Mouse (Mus musculus) small intestine, adult 2 months (tissue): Measurements from ENCODE around the gene Fam240b. TPM values are rescaled to one million over a fixed set of nuclear protein-coding genes. Genes with fewer than 3 reads are reported as not detected.

Experiments
- H3K27ac ChIP-seq: fragments of 200-500 bp; 2 replicates; pipeline ENCODE4 v1.5.1; 2012; ENCODE audit warnings: low read depth, low read length, control low read depth, inconsistent platforms; ENCODE audit not compliant: insufficient read depth
- H3K27me3 ChIP-seq: fragments of 200-500 bp; 2 replicates; pipeline ENCODE4 v1.6.1; 2012; ENCODE audit warnings: mild to moderate bottlenecking, moderate library complexity, low read length, inconsistent platforms; ENCODE audit not compliant: control insufficient read depth, insufficient read depth
- H3K36me3 ChIP-seq: fragments of 200-500 bp; 2 replicates; pipeline ENCODE4 v1.6.1; 2012; ENCODE audit warnings: mild to moderate bottlenecking, low read length, control low read depth, inconsistent platforms; ENCODE audit not compliant: control insufficient read depth, insufficient read depth
- H3K4me1 ChIP-seq: fragments of 200-500 bp; 2 replicates; pipeline ENCODE4 v1.6.1; 2012; ENCODE audit warnings: low read length, inconsistent platforms, mixed read lengths; ENCODE audit not compliant: control insufficient read depth, insufficient read depth, insufficient read length
- H3K4me3 ChIP-seq: fragments of 200-500 bp; 2 replicates; pipeline ENCODE4 v1.5.1; 2012; ENCODE audit warnings: low read depth, mild to moderate bottlenecking, control low read depth, inconsistent platforms, low read length, moderate library complexity
- CTCF ChIP-seq: fragments of 200-500 bp; IDR thresholded peaks from 2 replicates; pipeline ENCODE4 v1.5.1; 2012; ENCODE audit warnings: low read depth, mild to moderate bottlenecking, control low read depth, inconsistent platforms, low read length, moderate library complexity, mixed read lengths; ENCODE audit not compliant: insufficient replicate concordance, insufficient read length; ENCODE audit errors: extremely low read depth
- POLR2A ChIP-seq: fragments of 200-500 bp; IDR thresholded peaks from 2 replicates; pipeline ENCODE4 v1.6.1; 2012; ENCODE audit warnings: low read depth, mild to moderate bottlenecking, control low read depth, inconsistent platforms, low read length, moderate library complexity
- WGBS: fragments of 180-500 bp; shearing (Covaris S2); methylation state at CpG from one replicate; pipeline ENCODE4 v1.1.7; 2018; 5-methylcytosine and 5-hydroxymethylcytosine counted together
- polyA plus RNA-seq: library from polyadenylated mRNA; depleted of rRNA; stranded (reverse); fragments of >200 nt; gene quantifications from 2 replicates; pipeline ENCODE4 v1.2.3, GENCODE M21; 2012

The Fam240b gene
- polyA plus RNA-seq, 1 experiment, result not detected

DNA sequence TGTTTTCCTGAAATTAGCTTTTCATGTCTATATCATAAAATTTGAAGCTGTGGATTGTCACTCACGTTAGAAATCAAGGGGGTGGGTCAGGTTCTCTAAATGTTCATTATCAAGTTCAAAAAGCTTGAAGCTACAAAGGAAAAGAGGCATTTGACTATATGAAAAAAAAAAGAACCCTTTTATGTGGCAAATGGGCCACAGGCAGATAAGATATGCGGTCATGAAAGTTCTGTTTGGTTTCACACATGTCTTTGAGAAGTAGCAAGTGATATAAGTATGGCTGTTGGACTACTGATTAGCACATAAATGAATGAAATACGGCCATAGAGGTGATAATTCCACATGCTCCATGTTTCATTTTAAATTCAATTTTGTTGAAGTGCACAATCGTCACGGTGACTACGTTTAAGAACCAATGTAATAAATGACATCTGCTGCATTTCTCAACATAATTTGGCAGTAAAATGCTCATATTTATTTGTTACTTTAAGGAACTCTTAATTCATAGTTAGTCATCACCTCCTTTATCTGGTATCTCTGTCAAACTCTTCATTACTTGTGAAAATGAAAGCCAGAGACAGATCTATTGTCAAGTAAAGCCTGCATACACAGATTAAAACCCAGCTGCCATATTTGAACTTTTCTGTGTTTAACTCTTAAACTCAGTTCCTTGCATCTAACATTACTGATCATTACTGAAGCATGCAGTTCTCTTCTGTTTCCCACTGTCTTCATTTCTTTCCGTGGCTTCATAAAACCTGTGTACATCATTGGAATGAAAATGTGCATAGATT is 47.4 kb downstream of the Fam240b start:
- Histone ChIP-seq H3K27ac (no peak overlapping the region), H3K4me1 (no peaks in the 10 kb centered on the region), H3K36me3 (no peaks in the 10 kb centered on the region), H3K27me3 (no peaks in the 10 kb centered on the region), H3K4me3 (no peak overlapping the region)
- WGBS, result 66% methylated on average over 7 of the region's 7 CpGs
- TF ChIP-seq POLR2A, result no peak
- TF ChIP-seq CTCF, result no peak

- WGBS, result 78% methylated on average over 5 of the region's 5 CpGs
Observed at GRCm38 (mm10) chr13:64448729-64449128, 48.9 kb downstream of the Fam240b start.

GRCm38 (mm10) chr13:64447947-64448346 is 49.6 kb downstream of the Fam240b start:
- 2% methylated on average over 1 of the region's 1 CpGs for WGBS

More at GRCm38 (mm10) chr13:64448729-64449128, 48.9 kb downstream of the Fam240b start:
- TF ChIP-seq CTCF, result no peak
- TF ChIP-seq POLR2A, result no peak
- Histone ChIP-seq H3K36me3 (no peaks in the 10 kb centered on the region), H3K4me3 (no peak overlapping the region), H3K4me1 (no peaks in the 10 kb centered on the region), H3K27me3 (no peaks in the 10 kb centered on the region), H3K27ac (no peak overlapping the region)

DNA sequence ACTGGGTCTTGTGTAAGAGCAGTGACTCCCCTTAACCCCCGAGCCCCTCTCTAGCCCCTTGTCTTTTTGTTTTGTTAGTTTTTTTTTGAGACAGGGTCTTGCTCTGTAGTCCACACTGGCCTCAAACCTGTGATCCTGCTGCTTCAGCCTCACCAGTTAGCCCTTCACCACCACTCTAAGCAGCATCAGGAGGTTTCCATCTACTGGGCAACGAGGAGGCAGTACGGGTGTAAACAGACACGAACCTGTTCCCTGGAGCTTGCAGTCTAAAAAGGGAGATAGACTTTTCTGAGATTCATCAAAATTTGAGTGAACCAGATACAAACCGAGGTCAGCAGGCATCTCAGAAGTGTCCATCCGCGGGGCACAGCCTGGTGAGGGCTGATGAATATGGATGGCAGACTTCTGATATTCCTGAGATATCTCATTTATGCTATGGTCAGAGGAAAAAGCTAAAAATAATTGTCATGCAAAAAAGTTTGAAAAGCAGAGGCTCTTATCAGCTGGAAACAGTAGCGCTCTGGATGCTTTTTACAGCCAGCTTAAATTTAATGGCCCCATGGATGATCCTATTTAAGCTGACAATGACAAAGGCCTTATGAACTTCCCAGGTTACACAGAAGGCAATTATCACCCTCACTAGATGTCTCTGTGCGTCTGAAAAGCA is 52.2 kb downstream of the Fam240b start:
- Histone ChIP-seq H3K27me3 (no peaks in the 10 kb centered on the region), H3K36me3 (no peaks in the 10 kb centered on the region), H3K27ac (no peak overlapping the region), H3K4me1 (no peaks in the 10 kb centered on the region), H3K4me3 (no peak overlapping the region)
- 73% methylated on average over 9 of the region's 9 CpGs for WGBS
- TF ChIP-seq CTCF (no peak), POLR2A (no peak)

More at GRCm38 (mm10) chr13:64447947-64448346, 49.6 kb downstream of the Fam240b start:
- no peaks in the 10 kb centered on the region for H3K36me3 ChIP-seq
- no peak overlapping the region for H3K4me3 ChIP-seq
- H3K27ac ChIP-seq, result no peak overlapping the region
- no peaks in the 10 kb centered on the region for H3K4me1 ChIP-seq
- no peaks in the 10 kb centered on the region for H3K27me3 ChIP-seq
- TF ChIP-seq POLR2A (no peak), CTCF (0 out of 2 replicates have a peak, but pooled peaks have one; percentile 12)

DNA sequence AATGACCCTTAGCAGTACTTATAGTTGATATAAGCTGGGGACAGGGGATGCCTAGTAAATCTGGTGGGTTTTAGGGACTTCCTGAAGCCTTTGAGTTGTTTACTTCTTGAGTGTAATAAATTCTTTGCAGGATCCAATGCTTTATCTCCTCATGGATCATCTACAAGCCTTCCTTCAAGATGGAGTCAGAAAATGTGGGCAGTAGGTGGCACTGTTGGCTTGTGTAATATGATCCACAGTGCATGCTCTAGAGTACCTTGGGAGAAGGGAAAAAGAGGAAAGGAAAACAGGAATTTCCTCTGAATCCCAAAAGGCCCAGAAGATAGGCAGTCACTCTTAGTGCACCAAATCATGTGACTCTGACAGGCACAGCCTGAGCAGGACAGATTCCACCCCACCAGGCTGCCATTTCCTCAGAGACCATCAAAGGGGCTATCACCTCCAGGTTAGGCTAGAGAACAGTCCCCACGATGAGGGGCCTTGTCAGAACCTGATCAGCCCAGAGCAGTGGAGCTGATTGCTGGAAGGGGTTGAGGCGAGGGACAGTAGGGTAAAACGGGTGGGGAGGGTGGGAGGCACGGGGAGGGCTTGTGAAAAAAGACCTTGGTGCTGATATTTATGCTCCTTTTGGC is 54.2 kb downstream of the Fam240b start:
- Histone ChIP-seq H3K4me1 (peaks cover 4% of the 10 kb centered on the region; the same call in 1 of the 2 replicates), H3K4me3 (no peak overlapping the region), H3K36me3 (no peaks in the 10 kb centered on the region), H3K27ac (no peak overlapping the region), H3K27me3 (no peaks in the 10 kb centered on the region)
- WGBS, result 67% methylated on average over 4 of the region's 4 CpGs
- TF ChIP-seq CTCF (no peak), POLR2A (no peak)

GRCm38 (mm10) chr13:64440592-64440991 is 57.0 kb downstream of the Fam240b start:
- WGBS, result 59% methylated on average over 4 of the region's 4 CpGs
- Histone ChIP-seq H3K36me3 (no peaks in the 10 kb centered on the region), H3K27me3 (no peaks in the 10 kb centered on the region), H3K27ac (no peak overlapping the region), H3K4me1 (peaks cover 13% of the 10 kb centered on the region), H3K4me3 (no peak overlapping the region)
- TF ChIP-seq POLR2A (no peak), CTCF (no peak)

- 68% methylated on average over 5 of the region's 5 CpGs for WGBS
- H3K27me3 ChIP-seq, result no peaks in the 10 kb centered on the region
- peaks cover 13% of the 10 kb centered on the region for H3K4me1 ChIP-seq
- H3K36me3 ChIP-seq, result no peaks in the 10 kb centered on the region
- no peak overlapping the region for H3K4me3 ChIP-seq
- TF ChIP-seq CTCF, result no peak
- H3K27ac ChIP-seq, result no peak overlapping the region; the same call in 1 of the 2 replicates
Observed at GRCm38 (mm10) chr13:64439471-64439870, 58.1 kb downstream of the Fam240b start.
